Mouse (Mus musculus) MEL (cell line): Measurements from ENCODE around the gene Poldip3. TPM values are rescaled to one million over a fixed set of nuclear protein-coding genes. Genes with fewer than 3 reads are reported as not detected.

Source experiments
- DNase-seq: peaks from one replicate; pipeline ENCODE4 v3.0.0; 2011; ENCODE audit warnings: low read depth, low spot score
- H3K27ac ChIP-seq: 2 replicates; pipeline ENCODE4 v1.5.1; 2012; ENCODE audit warnings: low read depth, mild to moderate bottlenecking, control low read depth, low read length, moderate library complexity; ENCODE audit not compliant: control insufficient read depth
- H3K27me3 ChIP-seq, 2 experiments: fragments of 150-350 bp in 1 of 2; sonication (generic) in 1 of 2; 2 replicates each; pipeline ENCODE4 v1.6.1; 2012; ENCODE audit warnings: low read length in 2 of 2, mild to moderate bottlenecking in 2 of 2, improper control_type of control experiment in 1 of 2, moderate library complexity in 1 of 2; ENCODE audit not compliant: insufficient read depth in 2 of 2, control insufficient read depth in 1 of 2
- H3K36me3 ChIP-seq, 2 experiments: 2 replicates each; pipeline ENCODE4 v1.6.1; 2012 to 2014; ENCODE audit warnings: low read length in 2 of 2, improper control_type of control experiment in 1 of 2, inconsistent platforms in 1 of 2, mild to moderate bottlenecking in 1 of 2; ENCODE audit not compliant: insufficient read depth in 2 of 2, control insufficient read depth in 1 of 2
- H3K4me1 ChIP-seq, 2 experiments: fragments of 150-350 bp in 1 of 2; sonication (generic) in 1 of 2; 2 replicates each; pipeline ENCODE4 v1.6.1; 2012; ENCODE audit warnings: low read length in 2 of 2, improper control_type of control experiment in 1 of 2, mild to moderate bottlenecking in 1 of 2; ENCODE audit not compliant: insufficient read depth in 2 of 2, control insufficient read depth in 1 of 2
- H3K4me3 ChIP-seq, 2 experiments: fragments of 150-350 bp in 1 of 2; sonication (generic) in 1 of 2; 2 replicates each; pipeline ENCODE4 v1.5.1; 2012; ENCODE audit warnings: low read depth in 2 of 2, low read length in 2 of 2, mild to moderate bottlenecking in 2 of 2, moderate library complexity in 2 of 2, control low read depth in 1 of 2, improper control_type of control experiment in 1 of 2; ENCODE audit not compliant: control insufficient read depth in 1 of 2, insufficient read depth in 1 of 2
- H3K79me2 ChIP-seq: 2 replicates; pipeline ENCODE4 v1.6.1; 2012; ENCODE audit warnings: mild to moderate bottlenecking, low read length, moderate library complexity; ENCODE audit not compliant: control insufficient read depth, poor library complexity, insufficient read depth
- H3K9ac ChIP-seq: 2 replicates; pipeline ENCODE4 v1.6.1; 2012; ENCODE audit warnings: low read depth, mild to moderate bottlenecking, control low read depth, low read length, moderate library complexity; ENCODE audit not compliant: control insufficient read depth, poor library complexity, severe bottlenecking
- H3K9me3 ChIP-seq: fragments of 150-350 bp; sonication (generic); replicated peaks from 2 replicates; pipeline ENCODE4 v1.6.1; 2012; ENCODE audit warnings: mild to moderate bottlenecking, low read length, improper control_type of control experiment, moderate library complexity; ENCODE audit not compliant: insufficient read depth
- BHLHE40 ChIP-seq: IDR thresholded peaks from 2 replicates; pipeline ENCODE4 v1.6.1; 2012; ENCODE audit warnings: low read depth, mild to moderate bottlenecking, inconsistent platforms, low read length, improper control_type of control experiment, borderline replicate concordance
- CTCF ChIP-seq, 3 experiments: IDR thresholded peaks in 2 of 3; conservative IDR thresholded peaks in 1 of 3; 2 replicates each; pipeline ENCODE4 v1.5.1; 2011 to 2012; ENCODE audit warnings: low read length in 3 of 3, low read depth in 2 of 3, mild to moderate bottlenecking in 2 of 3, improper control_type of control experiment in 1 of 3, inconsistent platforms in 1 of 3, mixed read lengths in 1 of 3, moderate library complexity in 1 of 3; ENCODE audit not compliant: control insufficient read depth in 1 of 3, insufficient read depth in 1 of 3, poor library complexity in 1 of 3, severe bottlenecking in 1 of 3
- E2F4 ChIP-seq: IDR thresholded peaks from 2 replicates; pipeline ENCODE4 v1.6.1; 2011; ENCODE audit warnings: low read depth, low read length, improper control_type of control experiment, borderline replicate concordance
- EP300 ChIP-seq, 2 experiments: IDR thresholded peaks; 2 replicates each; pipeline ENCODE4 v1.6.1; 2011; ENCODE audit warnings: improper control_type of control experiment in 2 of 2, low read length in 2 of 2, low read depth in 1 of 2, mild to moderate bottlenecking in 1 of 2
- GABPA ChIP-seq: IDR thresholded peaks from 2 replicates; pipeline ENCODE4 v1.6.1; 2012; ENCODE audit warnings: low read depth, mild to moderate bottlenecking, inconsistent platforms, low read length, improper control_type of control experiment, moderate library complexity
- GATA1 ChIP-seq: IDR thresholded peaks from 2 replicates; pipeline ENCODE4 v1.6.1; 2011; ENCODE audit warnings: low read depth, low read length, improper control_type of control experiment
- KAT2A ChIP-seq: conservative IDR thresholded peaks from 2 replicates; pipeline ENCODE4 v1.6.1; 2012; ENCODE audit warnings: low read depth, low read length, improper control_type of control experiment, inconsistent platforms
- MAFK ChIP-seq: IDR thresholded peaks from 2 replicates; pipeline ENCODE4 v1.6.1; 2011; ENCODE audit warnings: low read depth, mild to moderate bottlenecking, low read length, improper control_type of control experiment, borderline replicate concordance
- MAZ ChIP-seq: IDR thresholded peaks from 2 replicates; pipeline ENCODE4 v1.6.1; 2012; ENCODE audit warnings: low read depth, mild to moderate bottlenecking, inconsistent platforms, low read length, improper control_type of control experiment
- MEF2A ChIP-seq: IDR thresholded peaks from 2 replicates; pipeline ENCODE4 v1.6.1; 2014; ENCODE audit warnings: low read depth, mild to moderate bottlenecking, inconsistent platforms, low read length, improper control_type of control experiment; ENCODE audit not compliant: poor library complexity, insufficient replicate concordance, severe bottlenecking; ENCODE audit errors: extremely low read depth
- RAD21 ChIP-seq: IDR thresholded peaks from 2 replicates; pipeline ENCODE4 v1.6.1; 2011; ENCODE audit warnings: mild to moderate bottlenecking, low read depth, low read length, improper control_type of control experiment
- RCOR1 ChIP-seq: IDR thresholded peaks from 2 replicates; pipeline ENCODE4 v1.6.1; 2012; ENCODE audit warnings: low read depth, mild to moderate bottlenecking, inconsistent platforms, low read length, improper control_type of control experiment
- SIN3A ChIP-seq: IDR thresholded peaks from 2 replicates; pipeline ENCODE4 v1.6.1; 2012; ENCODE audit warnings: low read length, improper control_type of control experiment, inconsistent platforms
- SMC3 ChIP-seq: IDR thresholded peaks from 2 replicates; pipeline ENCODE4 v1.6.1; 2011; ENCODE audit warnings: low read depth, low read length, improper control_type of control experiment
- TAL1 ChIP-seq: IDR thresholded peaks from 2 replicates; pipeline ENCODE4 v1.6.1; 2012; ENCODE audit warnings: mild to moderate bottlenecking, inconsistent platforms, low read length, moderate library complexity, mixed read lengths
- TCF12 ChIP-seq: IDR thresholded peaks from 2 replicates; pipeline ENCODE4 v1.6.1; 2014; ENCODE audit warnings: low read depth, mild to moderate bottlenecking, inconsistent platforms, low read length, improper control_type of control experiment, moderate library complexity
- UBTF ChIP-seq: IDR thresholded peaks from 2 replicates; pipeline ENCODE4 v1.6.1; 2012; ENCODE audit warnings: low read depth, mild to moderate bottlenecking, inconsistent platforms, low read length, improper control_type of control experiment, moderate library complexity, borderline replicate concordance; ENCODE audit not compliant: insufficient read depth
- USF2 ChIP-seq, 2 experiments: IDR thresholded peaks; 2 replicates each; pipeline ENCODE4 v1.6.1; 2011 to 2012; ENCODE audit warnings: improper control_type of control experiment in 2 of 2, low read length in 2 of 2, borderline replicate concordance in 1 of 2, inconsistent platforms in 1 of 2, low read depth in 1 of 2, mild to moderate bottlenecking in 1 of 2; ENCODE audit not compliant: insufficient read depth in 1 of 2
- ZC3H11A ChIP-seq: IDR thresholded peaks from 2 replicates; pipeline ENCODE4 v1.6.1; 2012; ENCODE audit warnings: low read depth, mild to moderate bottlenecking, inconsistent platforms, low read length, improper control_type of control experiment
- ZKSCAN1 ChIP-seq: IDR thresholded peaks from 2 replicates; pipeline ENCODE4 v1.6.1; 2012; ENCODE audit warnings: low read depth, mild to moderate bottlenecking, inconsistent platforms, low read length, improper control_type of control experiment, moderate library complexity
- ZNF384 ChIP-seq: IDR thresholded peaks from 2 replicates; pipeline ENCODE4 v1.6.1; 2012; ENCODE audit warnings: low read depth, mild to moderate bottlenecking, inconsistent platforms, low read length, improper control_type of control experiment
- polyA plus RNA-seq, 2 experiments: library from polyadenylated mRNA; stranded (reverse) in 1 of 2; unstranded in 1 of 2; fragments of >175 nt in 1 of 2; fragments of >200 nt in 1 of 2; gene quantifications; 2 replicates each; pipeline versions ENCODE4 v1.2.1 to v1.2.4; 2012; ENCODE audit warnings: low replicate concordance in 2 of 2, low read depth in 1 of 2; ENCODE audit not compliant: insufficient read length in 2 of 2, insufficient read depth in 1 of 2, missing spikeins in 1 of 2
- total RNA-seq: library from RNA; depleted of rRNA; stranded (reverse); fragments of 300-350 nt; gene quantifications from 2 replicates; pipeline ENCODE4 v1.2.3, GENCODE M21; 2012

Gene Poldip3
- total and polyA plus RNA-seq, 3 experiments: 113 to 123 TPM; not detected in 1

DNA sequence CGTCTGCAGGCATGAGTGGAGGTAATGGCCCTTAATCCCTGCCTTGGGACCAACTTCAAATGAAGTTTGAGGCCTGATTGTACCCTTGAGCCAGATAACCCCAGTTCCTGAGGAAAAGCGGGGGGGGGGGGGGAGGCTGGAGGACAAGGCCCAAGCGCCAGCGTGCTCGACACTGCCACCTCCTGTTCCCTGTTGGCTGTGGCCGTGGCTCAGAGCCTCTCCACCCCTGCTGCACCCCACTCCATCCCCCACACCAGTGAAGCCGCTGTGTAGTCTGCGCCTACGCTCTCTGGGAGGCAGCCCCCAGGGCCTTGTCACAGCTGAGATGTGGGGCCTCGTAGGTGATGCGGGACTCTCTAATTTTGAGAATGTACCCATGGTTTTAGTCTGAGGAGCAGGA, 36.3 kb downstream of the Poldip3 start:
- H3K4me1 ChIP-seq: no peaks in the 10 kb centered on the region
- H3K79me2 ChIP-seq: no peaks in the 10 kb centered on the region
- TF ChIP-seq EP300 (IDR thresholded peaks at IDR 0.05; ENCODE audit: low read depth in 1 of 2, low read length in 2 of 2): no peak
- TF ChIP-seq GATA1: no peak
- TF ChIP-seq MAZ: 0 out of 2 replicates have a peak, but pooled peaks have one; percentile 20
- TF ChIP-seq TCF12: no peak
- TF ChIP-seq MAFK: no peak
- TF ChIP-seq RCOR1: no peak
- TF ChIP-seq SMC3: peak; percentile 49
- peak; percentile 27 to 75 (median 50); a peak in 5 of 6 replicates for TF ChIP-seq CTCF (IDR thresholded peaks at IDR 0.05 in 2 of 3, conservative IDR thresholded peaks at IDR 0.05 in 1 of 3; ENCODE audit: control insufficient read depth in 1 of 3, insufficient read depth in 1 of 3, low read depth in 2 of 3, low read length in 3 of 3, poor library complexity in 1 of 3, severe bottlenecking in 1 of 3)
- no peak for TF ChIP-seq GABPA
- TF ChIP-seq E2F4: no peak
- no peak for TF ChIP-seq KAT2A
- TF ChIP-seq UBTF: no peak
- TF ChIP-seq ZNF384: no peak
- TF ChIP-seq ZC3H11A: no peak
- peak; percentile 10; the same call in 1 of the 2 replicates for TF ChIP-seq RAD21
- TF ChIP-seq MEF2A: no peak
- no peak for TF ChIP-seq BHLHE40
- TF ChIP-seq USF2 (IDR thresholded peaks at IDR 0.05; ENCODE audit: borderline replicate concordance in 1 of 2, insufficient read depth in 1 of 2, low read depth in 1 of 2, low read length in 2 of 2): no peak
- TF ChIP-seq TAL1: no peak
- TF ChIP-seq SIN3A: no peak; the same call in 1 of the 2 replicates
- H3K27ac ChIP-seq: no peak overlapping the region
- H3K36me3 ChIP-seq: no peaks in the 10 kb centered on the region
- no peaks in the 10 kb centered on the region for H3K27me3 ChIP-seq
- no peak overlapping the region for H3K4me3 ChIP-seq
- H3K9ac ChIP-seq: no peak overlapping the region
- no peaks in the 10 kb centered on the region for H3K9me3 ChIP-seq
- DNase-seq: peak; percentile 56

DNA sequence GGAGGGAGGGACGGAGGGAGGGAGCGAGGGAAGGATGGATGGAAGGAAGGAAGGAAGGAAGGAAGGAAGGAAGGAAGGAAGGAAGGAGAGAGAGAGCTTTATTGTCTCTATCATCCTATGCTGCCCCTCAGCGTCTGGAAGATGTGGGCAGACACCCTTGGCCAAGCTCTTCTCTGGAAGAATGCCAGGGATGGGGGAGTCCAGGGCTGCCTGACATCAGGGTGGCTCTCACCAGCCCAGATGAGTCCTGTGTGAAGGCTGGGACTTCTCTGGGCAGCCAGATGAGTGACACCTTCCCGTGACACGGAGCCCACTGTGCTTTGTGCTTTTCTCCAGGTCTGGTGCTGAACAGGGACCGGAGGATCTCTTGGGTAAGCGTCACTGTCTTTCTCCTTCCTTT, 37.3 kb downstream of the Poldip3 start:
- no peak overlapping the region for H3K27ac ChIP-seq
- H3K9me3 ChIP-seq: no peaks in the 10 kb centered on the region
- DNase-seq: no peak
- H3K36me3 ChIP-seq: no peaks in the 10 kb centered on the region
- H3K79me2 ChIP-seq: no peaks in the 10 kb centered on the region
- H3K4me3 ChIP-seq: no peak overlapping the region
- no peak overlapping the region for H3K9ac ChIP-seq
- no peaks in the 10 kb centered on the region for H3K4me1 ChIP-seq
- H3K27me3 ChIP-seq: no peaks in the 10 kb centered on the region
- TF ChIP-seq ZKSCAN1 (no peak), KAT2A (no peak), GATA1 (no peak)
- TF ChIP-seq, all 39 proteins: peak for 0
